Mouse (Mus musculus) heart, adult 2 months (tissue): ENCODE results near the gene Trim38. TPM values are rescaled to one million over a fixed set of nuclear protein-coding genes. Genes with fewer than 3 reads are reported as not detected.

Experiments used
- DNase-seq, 2 experiments: peaks; one replicate each; pipeline ENCODE4 v3.0.0; 2021
- H3K27ac ChIP-seq: fragments of 200-600 bp; 2 replicates; pipeline ENCODE4 v1.8.1; 2022
- H3K27me3 ChIP-seq: fragments of 200-500 bp; 2 replicates; pipeline ENCODE4 v1.6.1; 2012; ENCODE audit warnings: mild to moderate bottlenecking, low read length, inconsistent platforms, mixed read lengths; ENCODE audit not compliant: control insufficient read depth, insufficient read depth
- H3K36me3 ChIP-seq: fragments of 200-500 bp; 2 replicates; pipeline ENCODE4 v1.6.1; 2012; ENCODE audit warnings: low read length, inconsistent platforms; ENCODE audit not compliant: control insufficient read depth, insufficient read depth
- H3K4me1 ChIP-seq: fragments of 200-500 bp; 2 replicates; pipeline ENCODE4 v1.6.1; 2011; ENCODE audit warnings: low read length; ENCODE audit not compliant: control insufficient read depth, insufficient read depth
- H3K4me3 ChIP-seq: fragments of 200-600 bp; 2 replicates; pipeline ENCODE4 v1.8.1; 2022
- H3K79me2 ChIP-seq: fragments of 200-500 bp; replicated peaks from 2 replicates; pipeline ENCODE4 v1.6.1; 2012; ENCODE audit warnings: mild to moderate bottlenecking, inconsistent platforms, low read length, moderate library complexity, mixed read lengths; ENCODE audit not compliant: control insufficient read depth, insufficient read depth
- H3K9ac ChIP-seq: fragments of 200-500 bp; 2 replicates; pipeline ENCODE4 v1.6.1; 2012; ENCODE audit warnings: low read depth, mild to moderate bottlenecking, control low read depth, inconsistent platforms, low read length, mixed read lengths
- CTCF ChIP-seq: fragments of 200-600 bp; IDR thresholded peaks from 2 replicates; pipeline ENCODE4 v1.8.1; 2022; ENCODE audit warnings: antibody characterized with exemption, mild to moderate bottlenecking, moderate library complexity
- EP300 ChIP-seq: fragments of 200-500 bp; IDR thresholded peaks from 2 replicates; pipeline ENCODE4 v1.6.1; 2011; ENCODE audit warnings: low read depth, low read length, control low read depth; ENCODE audit not compliant: insufficient read depth
- POLR2A ChIP-seq: fragments of 200-500 bp; IDR thresholded peaks from 2 replicates; pipeline ENCODE4 v1.6.1; 2011; ENCODE audit warnings: mild to moderate bottlenecking, low read depth, low read length, control low read depth; ENCODE audit not compliant: insufficient read depth
- WGBS: fragments of 180-500 bp; shearing (Covaris S2); methylation state at CpG from one replicate; pipeline ENCODE4 v1.1.7; 2018; 5-methylcytosine and 5-hydroxymethylcytosine counted together
- intact Hi-C: fragments of 180-260 bp; cut with DNase I; formaldehyde crosslinking; loops from one replicate; pipeline ENCODE4 v1.15.1; 2025
- polyA plus RNA-seq: library from polyadenylated mRNA; depleted of rRNA; stranded (reverse); fragments of >200 nt; gene quantifications from 2 replicates; pipeline ENCODE4 v1.2.3, GENCODE M21; 2012
- total RNA-seq, 2 experiments: library from RNA; stranded (reverse); gene quantifications; 2 replicates each; pipeline ENCODE4 v1.2.3; 2021

The Trim38 gene
- total and polyA plus RNA-seq, 3 experiments = 0.08 to 0.11 TPM; not detected in 1

DNA sequence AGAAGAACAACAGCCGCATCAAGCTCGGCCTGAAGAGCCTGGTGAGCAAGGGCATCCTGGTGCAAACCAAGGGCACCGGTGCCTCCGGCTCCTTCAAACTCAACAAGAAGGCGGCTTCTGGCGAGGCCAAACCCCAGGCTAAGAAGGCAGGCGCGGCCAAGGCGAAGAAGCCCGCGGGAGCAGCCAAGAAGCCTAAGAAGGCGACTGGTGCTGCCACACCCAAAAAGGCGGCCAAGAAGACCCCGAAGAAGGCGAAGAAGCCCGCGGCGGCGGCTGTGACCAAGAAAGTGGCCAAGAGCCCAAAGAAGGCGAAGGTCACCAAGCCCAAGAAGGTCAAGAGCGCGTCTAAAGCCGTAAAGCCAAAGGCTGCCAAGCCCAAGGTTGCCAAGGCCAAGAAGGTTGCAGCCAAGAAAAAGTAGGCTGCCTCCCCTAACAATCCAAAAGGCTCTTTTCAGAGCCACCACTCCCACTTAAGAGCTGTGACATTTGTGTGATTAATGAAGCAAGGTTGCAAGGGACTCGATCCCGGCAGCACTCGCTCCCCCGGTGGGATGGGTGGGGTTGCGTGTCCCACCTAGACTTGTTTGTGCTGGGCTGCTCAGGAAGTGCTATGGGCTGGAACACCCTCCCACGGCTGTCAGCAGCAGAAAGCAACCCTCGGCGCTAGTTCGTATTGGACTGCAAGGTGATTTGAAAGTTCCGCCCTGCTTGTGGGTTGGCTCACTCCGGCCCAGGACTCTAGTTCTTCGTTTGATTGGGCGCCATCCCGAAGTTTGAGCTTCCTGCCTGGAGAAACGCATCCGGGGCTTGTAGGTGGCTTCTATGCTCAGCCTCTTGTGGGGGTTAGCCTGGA lies 30.4 kb upstream of the Trim38 start:
- intact Hi-C loops = loop anchor here (1.0 to 10.0 kb wide), 2 partner anchors 41 to 1984 kb away; partner anchors contain the start of genes Hist1h2ak, Hist1h2bn, Hist1h4c and Hist1h4k
- peak; percentile 90 to 97 for DNase-seq
- peak overlapping the region; percentile 96 for H3K27ac ChIP-seq
- H3K4me3 ChIP-seq = peak overlapping the region; percentile 89
- H3K9ac ChIP-seq = peak overlapping the region; percentile 85
- H3K79me2 ChIP-seq = no peaks in the 10 kb centered on the region
- WGBS = under 1% methylated on average over 39 of the region's 39 CpGs
- H3K4me1 ChIP-seq = peaks cover 1% of the 10 kb centered on the region; the same call in 1 of the 2 replicates
- no peaks in the 10 kb centered on the region for H3K27me3 ChIP-seq
- peaks cover 18% of the 10 kb centered on the region for H3K36me3 ChIP-seq
- peak; percentile 77; the same call in 1 of the 2 replicates for TF ChIP-seq EP300
- peak; percentile 92 for TF ChIP-seq POLR2A
- 0 out of 2 replicates have a peak, but pooled peaks have one; percentile 15 for TF ChIP-seq CTCF

DNA sequence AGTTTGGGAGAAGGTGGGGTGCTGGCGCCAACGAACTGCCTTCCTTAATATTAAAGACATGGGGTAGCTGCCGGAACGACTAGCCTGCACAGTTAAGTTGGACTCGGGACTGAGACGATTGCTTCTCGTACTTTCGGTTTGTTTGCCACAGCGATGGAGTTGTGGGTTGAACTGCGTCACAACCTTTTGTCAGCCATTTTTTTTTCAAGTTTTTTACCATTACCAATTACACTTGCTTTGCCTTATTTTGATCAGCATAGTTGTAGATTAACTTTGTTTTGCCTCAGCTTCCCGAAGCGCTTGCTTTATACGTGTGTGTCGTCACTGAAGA lies 29.8 kb upstream of the Trim38 start:
- intact Hi-C loops = loop anchor here (1.0 to 10.0 kb wide), 4 partner anchors 42 to 1985 kb away; partner anchors contain the start of genes Hist1h2af, Hist1h2ak, Hist1h2bn and Hist1h4c
- 0% methylated on average over 14 of the region's 14 CpGs for WGBS
- TF ChIP-seq CTCF (no peak), POLR2A (no peak; the same call in 1 of the 2 replicates), EP300 (no peak)

DNA sequence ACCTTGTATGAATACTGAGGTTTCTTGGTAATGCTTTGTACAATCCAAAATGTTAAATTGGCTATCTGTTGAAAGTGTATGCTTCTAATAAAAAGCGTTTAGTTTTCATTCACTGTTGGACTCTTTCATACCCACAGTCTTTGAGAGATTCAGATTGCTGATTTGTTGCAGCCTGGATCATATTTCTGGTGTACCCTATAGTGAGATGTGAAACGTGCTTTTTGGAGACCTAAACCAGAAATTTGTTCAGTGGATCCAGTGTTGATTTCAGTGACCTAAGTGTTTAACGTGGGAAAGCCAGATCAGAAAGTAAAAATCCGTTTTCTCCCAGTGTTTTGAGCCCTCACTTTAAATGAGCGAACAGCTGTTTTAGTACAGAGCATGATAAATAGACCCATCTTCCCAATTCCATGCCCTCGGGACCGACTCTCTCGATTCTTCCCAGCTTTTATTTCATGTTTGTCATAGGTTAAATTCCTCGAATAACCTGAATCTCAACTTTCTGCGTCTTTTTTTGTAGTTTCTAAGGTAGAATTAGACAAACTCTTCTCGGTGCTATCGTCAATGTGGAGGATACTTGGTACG lies 29.4 kb upstream of the Trim38 start:
- peak overlapping the region; percentile 89 for H3K4me3 ChIP-seq
- H3K27ac ChIP-seq = peak overlapping the region; percentile 96
- peaks cover 1% of the 10 kb centered on the region; the same call in 1 of the 2 replicates for H3K4me1 ChIP-seq
- H3K9ac ChIP-seq = peak overlapping the region; percentile 85
- intact Hi-C loops = loop anchor here (5.0 kb wide), 2 partner anchors 158 to 208 kb away; partner anchors contain the start of genes Hist1h2af, Hist1h4d and Hist1h4h
- no peaks in the 10 kb centered on the region for H3K27me3 ChIP-seq
- no peaks in the 10 kb centered on the region for H3K79me2 ChIP-seq
- no peak for DNase-seq
- TF ChIP-seq CTCF (no peak), POLR2A (no peak), EP300 (no peak)
- whole genome bisulfite sequencing = 25% methylated on average over 13 of the region's 13 CpGs
- peaks cover 18% of the 10 kb centered on the region for H3K36me3 ChIP-seq

More for the DNA sequence above, 29.8 kb upstream of the Trim38 start:
- H3K4me3 ChIP-seq = peak overlapping the region; percentile 89
- H3K4me1 ChIP-seq = peaks cover 1% of the 10 kb centered on the region; the same call in 1 of the 2 replicates
- H3K27me3 ChIP-seq = no peaks in the 10 kb centered on the region
- peaks cover 18% of the 10 kb centered on the region for H3K36me3 ChIP-seq
- no peak for DNase-seq
- H3K9ac ChIP-seq = peak overlapping the region; percentile 85
- H3K79me2 ChIP-seq = no peaks in the 10 kb centered on the region
- peak overlapping the region; percentile 96 for H3K27ac ChIP-seq

DNA sequence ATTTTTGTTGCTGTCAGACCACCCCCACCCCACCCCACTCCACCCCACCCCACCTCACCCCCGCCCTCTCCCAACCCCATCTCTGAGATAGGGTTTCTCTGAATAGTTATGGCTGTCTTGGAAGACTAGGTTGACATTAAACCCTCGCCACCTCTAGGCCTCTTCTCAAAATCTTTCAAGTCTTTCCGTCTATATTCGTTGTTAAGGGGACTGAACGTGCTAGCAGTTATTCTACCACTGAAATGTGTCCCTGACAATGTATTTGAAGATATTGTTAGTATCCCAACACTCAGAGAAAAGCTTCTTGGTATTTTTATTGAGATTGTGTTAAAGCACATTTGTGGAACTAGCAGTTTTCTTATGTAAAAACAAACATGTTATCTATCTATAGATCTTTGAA lies 28.8 kb upstream of the Trim38 start:
- 58% methylated on average over 5 of the region's 5 CpGs for WGBS
- no peak for TF ChIP-seq CTCF
- TF ChIP-seq EP300 = no peak
- TF ChIP-seq POLR2A = no peak
- Histone ChIP-seq H3K4me1 (peaks cover 2% of the 10 kb centered on the region), H3K4me3 (peak overlapping the region; percentile 89; the same call in 1 of the 2 replicates), H3K27ac (no peak overlapping the region), H3K27me3 (no peaks in the 10 kb centered on the region), H3K36me3 (peaks cover 18% of the 10 kb centered on the region), H3K9ac (no peak overlapping the region), H3K79me2 (no peaks in the 10 kb centered on the region)
- intact Hi-C loops = loop anchor here (5.0 kb wide), 2 partner anchors 159 to 209 kb away; partner anchors contain the start of genes Hist1h2af, Hist1h4d and Hist1h4h
- no peak for DNase-seq

DNA sequence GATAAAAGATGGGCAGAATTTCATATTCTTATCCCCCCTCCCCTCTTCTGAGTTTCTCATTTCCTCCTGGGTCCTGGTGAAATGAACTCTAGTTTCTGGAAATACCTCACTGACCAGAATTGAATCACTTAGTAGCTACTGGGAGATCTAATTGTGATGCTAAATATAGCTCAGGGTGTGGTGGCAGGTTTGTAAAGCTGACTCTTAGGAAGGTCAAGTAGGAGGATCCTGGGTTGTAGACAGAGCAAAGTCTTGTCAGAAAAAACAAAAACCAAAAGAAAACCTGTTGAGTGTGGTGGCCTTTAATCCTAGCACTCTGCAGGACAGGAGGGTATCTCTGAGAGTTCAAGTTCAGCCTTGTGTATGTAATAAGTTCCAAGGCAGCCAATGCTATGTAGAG lies 27.7 kb upstream of the Trim38 start:
- Histone ChIP-seq H3K36me3 (peaks cover 18% of the 10 kb centered on the region), H3K27me3 (no peaks in the 10 kb centered on the region), H3K79me2 (no peaks in the 10 kb centered on the region), H3K4me3 (no peak overlapping the region), H3K9ac (no peak overlapping the region), H3K4me1 (peaks cover 3% of the 10 kb centered on the region), H3K27ac (no peak overlapping the region)
- TF ChIP-seq CTCF = no peak
- no peak for TF ChIP-seq EP300
- no peak for TF ChIP-seq POLR2A
- intact Hi-C loops = loop anchor here (5.0 kb wide), 2 partner anchors 160 to 210 kb away; partner anchors contain the start of genes Hist1h2af, Hist1h4d and Hist1h4h
- no peak for DNase-seq

DNA sequence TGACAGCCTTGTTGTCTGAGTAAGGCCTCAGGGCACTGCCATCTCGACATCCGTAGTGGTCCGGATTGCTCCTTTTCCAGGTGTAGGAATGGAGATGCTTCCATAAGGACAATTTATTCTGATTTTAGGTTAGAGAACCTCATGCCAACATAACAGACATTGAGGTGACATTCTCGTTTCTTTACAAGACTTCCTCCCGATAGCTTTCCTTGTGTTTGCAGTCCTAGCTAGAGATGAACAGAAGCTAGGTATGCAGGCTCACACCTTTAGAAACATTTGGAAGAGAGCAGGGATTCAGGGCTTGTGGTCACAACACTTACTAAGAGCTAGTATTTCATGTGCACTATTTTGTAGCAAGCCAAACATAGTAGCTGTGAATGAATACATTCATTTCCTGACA lies 26.5 kb upstream of the Trim38 start:
- H3K4me1 ChIP-seq = peaks cover 4% of the 10 kb centered on the region
- no peak overlapping the region for H3K9ac ChIP-seq
- TF ChIP-seq POLR2A = no peak
- no peak for TF ChIP-seq CTCF
- TF ChIP-seq EP300 = no peak
- H3K4me3 ChIP-seq = no peak overlapping the region
- H3K79me2 ChIP-seq = no peaks in the 10 kb centered on the region
- no peak overlapping the region for H3K27ac ChIP-seq
- DNase-seq = no peak
- intact Hi-C loops = loop anchor here (5.0 kb wide), 2 partner anchors 161 to 211 kb away; partner anchors contain the start of genes Hist1h2af, Hist1h4d and Hist1h4h
- peaks cover 13% of the 10 kb centered on the region for H3K36me3 ChIP-seq
- 83% methylated on average over 5 of the region's 5 CpGs for WGBS
- H3K27me3 ChIP-seq = no peaks in the 10 kb centered on the region
